Mouse (Mus musculus) spleen, adult 10 weeks (tissue): ENCODE results near the gene Rnf180. TPM values are rescaled to one million over a fixed set of nuclear protein-coding genes. Genes with fewer than 3 reads are reported as not detected.

Source experiments
- polyA plus RNA-seq: library from polyadenylated mRNA; stranded (reverse); fragments of 350-450 nt; fragmentation: Illumina TruSeq; extraction: RNeasy Lipid Tissue Mini Kit (QIAGEN cat#74804); gene quantifications from one replicate; pipeline ENCODE4 v1.2.3, GENCODE M21; 2015; ENCODE audit warnings: low replicate concordance; ENCODE audit not compliant: insufficient read depth

Rnf180 gene
- polyA plus RNA-seq, result 3.4 TPM

DNA sequence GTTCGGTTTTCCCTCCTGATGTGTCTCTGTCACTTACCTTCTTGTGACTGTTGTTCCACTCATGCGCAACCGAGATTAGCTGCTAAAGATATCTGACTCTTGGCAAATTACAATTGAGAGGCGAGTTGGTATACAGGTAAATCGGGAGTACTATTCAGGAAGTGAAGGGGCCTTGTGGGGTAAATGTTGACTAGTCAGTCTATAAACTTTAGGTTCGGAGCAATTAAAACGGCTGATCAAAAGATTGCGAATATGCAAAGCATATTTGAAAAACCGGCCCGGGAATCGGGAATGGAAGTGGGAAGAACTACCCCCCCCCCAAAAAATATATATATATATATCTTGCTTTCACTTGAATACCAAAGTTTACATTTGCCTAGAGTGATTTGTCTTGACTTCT, at the start of gene Rnf180:
Gene Rnf180 (minus strand): TSS at position 101 of the 400 bp plus-strand sequence.

DNA sequence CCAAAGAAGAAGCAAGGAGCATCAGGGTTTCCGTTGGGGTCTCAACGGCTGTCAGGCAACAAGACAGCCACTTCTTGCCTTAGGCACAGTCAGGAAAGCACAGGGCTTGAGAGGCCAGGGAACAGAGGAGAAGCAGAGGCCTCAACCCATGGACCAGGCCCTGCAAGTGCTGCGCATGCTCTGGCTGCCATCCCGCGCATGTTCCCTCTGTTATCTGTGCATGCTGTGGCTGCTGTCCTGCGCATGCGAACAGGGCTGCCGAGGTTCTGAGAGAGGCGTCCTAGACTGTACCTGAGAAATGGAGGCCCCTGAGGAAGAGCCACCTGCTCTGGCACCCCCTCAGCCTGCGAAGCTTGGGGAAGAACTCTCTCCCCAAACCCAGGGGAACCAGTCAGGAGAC, 212.8 kb downstream of the Rnf180 start, which contains the start of gene 4933425L06Rik:
Gene 4933425L06Rik (plus strand): TSS at position 261 of the 400 bp plus-strand sequence.

Other genes starting within 250 kb of the Rnf180 start
- 1.8 TPM for gene Rgs7bp, start 239.9 kb downstream of the Rnf180 start, polyA plus RNA-seq
- not detected for gene 4933425L06Rik, start 212.7 kb downstream of the Rnf180 start, polyA plus RNA-seq
- not detected for gene Htr1a, start 148.8 kb upstream of the Rnf180 start, polyA plus RNA-seq